Mouse (Mus musculus): ENCODE data around the gene Hoxc10.

Gene Hoxc10

DNA sequence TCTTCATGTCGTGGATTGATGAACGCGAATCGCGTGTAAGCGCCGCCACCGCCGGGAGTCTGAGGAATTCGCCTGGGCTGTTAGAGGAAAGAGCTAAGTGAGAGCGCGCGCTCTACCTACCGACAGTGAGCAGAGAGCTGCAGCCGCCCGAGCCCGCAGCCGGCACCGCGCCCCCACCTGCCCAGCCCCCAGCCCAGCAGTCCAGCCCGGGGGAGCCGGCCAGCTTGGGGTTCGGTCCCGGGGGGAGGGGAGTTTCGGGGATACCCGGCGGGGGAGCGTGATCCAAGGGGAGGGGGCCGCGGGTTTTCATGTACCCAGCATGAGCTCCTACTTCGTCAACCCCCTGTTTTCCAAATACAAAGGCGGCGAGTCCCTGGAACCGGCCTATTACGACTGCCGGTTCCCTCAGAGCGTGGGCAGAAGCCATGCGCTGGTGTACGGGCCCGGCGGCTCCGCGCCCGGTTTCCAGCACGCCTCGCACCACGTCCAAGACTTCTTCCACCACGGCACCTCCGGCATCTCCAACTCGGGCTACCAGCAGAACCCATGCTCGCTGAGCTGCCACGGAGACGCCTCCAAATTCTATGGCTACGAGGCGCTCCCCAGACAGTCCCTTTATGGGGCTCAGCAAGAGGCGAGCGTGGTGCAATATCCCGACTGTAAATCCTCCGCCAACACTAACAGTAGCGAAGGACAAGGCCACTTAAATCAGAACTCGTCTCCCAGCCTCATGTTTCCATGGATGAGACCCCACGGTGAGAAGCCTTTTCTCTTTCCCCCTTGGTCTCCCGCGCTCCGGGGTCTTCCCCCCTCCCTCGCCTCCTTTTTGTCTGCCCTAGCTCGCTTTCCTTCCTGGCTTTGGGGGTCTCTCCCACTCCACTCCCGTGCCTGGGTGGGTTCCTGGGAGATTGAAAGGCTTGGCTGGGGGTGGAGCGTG, 24.1 kb downstream of the Hoxc10 start, which contains the start of gene Hoxc8:
TSS of gene Hoxc8 (plus strand) at position 147 of the 937 bp plus-strand sequence.
- no peak for DNase-seq (ENCODE audit: low read depth)

DNA sequence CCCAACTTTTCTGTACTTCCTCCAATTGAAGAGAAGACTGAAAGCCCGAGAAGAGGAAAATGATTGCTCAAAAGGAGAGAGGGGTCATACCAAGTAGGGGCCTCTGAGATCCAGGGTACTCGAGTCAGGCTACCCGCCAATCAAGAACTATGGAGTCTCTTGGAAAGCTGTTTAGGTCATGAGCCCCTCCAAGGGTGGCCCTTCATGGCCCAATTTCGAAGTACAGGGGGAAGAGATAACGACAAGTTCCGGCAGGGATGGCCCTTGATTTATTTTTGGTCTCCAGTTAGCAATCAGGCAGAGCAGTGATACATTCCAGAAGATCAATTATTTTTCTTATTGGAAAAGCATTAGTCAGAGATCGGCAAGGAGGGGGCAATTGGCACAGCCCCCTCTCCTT, 25.2 kb downstream of the Hoxc10 start:
- DNase-seq (ENCODE audit: low read depth): no peak

DNA sequence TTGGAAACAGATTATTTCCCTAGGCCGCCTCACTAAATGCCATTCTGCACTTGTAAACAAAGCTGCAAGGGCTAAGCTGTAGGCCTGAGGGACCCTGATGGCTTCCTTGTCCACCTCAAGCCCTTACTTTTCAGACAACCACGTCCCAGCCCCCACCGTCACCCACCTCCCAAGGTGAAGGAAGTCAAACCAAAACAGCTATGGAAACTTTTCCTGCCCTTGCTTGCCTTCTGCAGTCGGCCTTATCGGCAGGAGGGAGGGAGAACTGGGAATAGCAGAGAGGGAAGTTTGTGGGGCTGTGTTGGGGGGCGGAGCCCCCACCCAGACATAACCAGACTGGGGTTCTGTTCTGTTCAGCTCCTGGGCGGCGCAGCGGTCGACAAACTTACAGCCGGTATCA, 25.6 kb downstream of the Hoxc10 start:
- no peak for DNase-seq (ENCODE audit: low read depth)

DNA sequence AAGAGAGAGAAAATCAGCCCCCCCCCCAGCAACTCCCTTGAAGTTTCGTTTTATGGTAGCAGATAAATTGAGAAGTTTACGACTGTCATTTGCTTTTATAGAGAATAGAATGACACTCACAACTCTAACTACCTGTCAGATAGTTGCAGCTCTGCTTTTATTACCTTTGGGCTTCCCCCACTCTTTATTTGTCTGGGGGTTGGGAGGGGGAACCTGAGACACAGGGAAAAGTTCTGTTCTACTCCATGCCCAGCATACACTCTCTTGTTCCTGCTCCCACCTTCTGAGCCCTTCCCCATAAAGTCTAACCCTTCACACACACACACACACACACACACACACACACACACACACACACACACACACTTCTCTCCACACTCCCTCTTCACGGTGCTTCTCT, 26.3 kb downstream of the Hoxc10 start:
- no peak for DNase-seq (ENCODE audit: low read depth)

DNA sequence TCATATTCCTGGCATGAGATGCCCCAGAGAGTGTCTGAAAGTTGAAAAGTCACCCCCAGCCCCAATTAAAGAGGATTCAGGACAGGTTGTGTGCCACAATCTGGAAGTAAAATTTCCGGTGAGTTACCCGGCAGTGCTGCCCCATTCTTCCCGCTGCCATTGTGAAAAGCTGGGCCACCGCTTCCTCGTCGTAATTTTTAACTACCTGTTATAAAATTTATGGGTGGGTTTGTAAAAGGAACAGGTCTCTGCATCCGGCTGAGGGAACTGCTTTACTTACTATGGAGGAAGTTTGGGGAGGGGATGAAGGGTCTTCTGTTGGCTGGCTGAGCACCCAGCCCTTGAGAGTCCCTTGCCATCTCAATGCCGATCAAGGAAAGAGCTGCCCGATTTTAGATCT, 30.0 kb downstream of the Hoxc10 start:
- no peak for DNase-seq (ENCODE audit: low read depth)

DNA sequence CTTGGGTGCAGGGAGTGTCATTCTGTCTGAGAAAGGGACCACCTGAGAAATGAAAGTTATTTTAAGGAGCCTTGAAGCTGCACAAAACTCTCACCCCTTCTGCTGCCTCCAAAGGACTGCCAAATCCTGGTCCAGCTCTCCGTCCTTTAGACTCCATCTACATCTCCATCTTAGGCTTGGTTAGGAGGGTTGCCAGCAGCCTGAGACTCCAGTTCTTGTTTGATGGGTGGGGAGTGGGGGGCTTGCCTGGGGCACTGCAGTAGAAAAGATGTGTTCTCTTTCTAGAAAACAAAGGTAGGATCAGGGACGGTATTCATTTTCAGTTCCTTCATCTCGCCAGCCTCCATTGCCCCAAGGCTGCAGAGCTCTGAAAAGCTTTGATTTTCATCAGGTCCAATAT, 30.8 kb downstream of the Hoxc10 start:
- DNase-seq (ENCODE audit: low read depth): no peak

DNA sequence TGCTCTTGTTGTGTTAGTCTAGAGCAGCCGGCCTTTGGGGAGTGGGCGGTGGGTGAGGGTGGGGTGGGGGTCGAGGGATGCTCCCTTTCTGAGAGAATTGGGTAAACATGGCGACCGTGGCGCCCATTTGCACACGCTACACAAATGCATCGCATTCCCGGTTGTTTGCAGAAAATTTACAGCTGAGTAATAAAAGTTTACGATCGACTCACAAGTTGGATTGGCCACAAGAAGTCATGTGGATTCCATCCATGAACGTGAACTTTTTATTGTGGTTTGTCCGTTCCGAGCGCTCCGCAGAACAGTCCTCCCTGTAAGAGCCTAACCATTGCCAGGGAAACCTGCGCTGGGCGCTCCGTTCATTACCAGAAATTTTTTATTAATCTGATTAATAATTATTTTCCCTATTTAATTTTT, 31.4 kb downstream of the Hoxc10 start, which contains the start of gene Hoxc6:
TSS of gene Hoxc6 (plus strand) at position 319 of the 417 bp plus-strand sequence.
- no peak for DNase-seq (ENCODE audit: low read depth)

DNA sequence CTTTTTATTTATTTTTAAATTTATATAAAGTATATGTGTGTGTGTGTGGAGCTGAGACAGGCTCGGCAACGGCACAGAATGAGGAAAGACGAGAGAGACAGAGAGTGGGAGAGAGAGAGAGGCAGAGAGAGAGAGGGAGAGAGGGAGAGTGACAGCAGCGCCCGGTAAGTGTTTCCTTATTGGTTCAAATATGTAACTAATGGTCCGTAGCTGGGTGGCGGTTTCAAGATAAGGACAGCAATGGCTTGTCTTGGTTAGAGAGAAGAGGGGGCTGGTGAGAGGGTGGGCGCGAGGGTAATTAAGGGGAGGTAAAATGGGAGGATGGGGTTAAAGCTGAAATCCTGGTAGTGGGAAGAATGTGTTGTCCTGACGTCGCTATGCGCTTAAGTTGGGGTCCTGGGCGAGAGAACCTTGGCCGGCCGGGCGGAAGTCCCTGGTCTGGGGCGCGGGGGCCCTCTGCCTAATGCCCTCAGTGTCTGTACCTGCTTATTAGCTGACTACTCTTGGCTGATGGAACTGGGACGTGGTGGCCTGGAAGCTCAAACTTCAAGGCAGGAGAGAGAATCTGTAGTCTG, 32.1 kb downstream of the Hoxc10 start:
- DNase-seq (ENCODE audit: low read depth): no peak

DNA sequence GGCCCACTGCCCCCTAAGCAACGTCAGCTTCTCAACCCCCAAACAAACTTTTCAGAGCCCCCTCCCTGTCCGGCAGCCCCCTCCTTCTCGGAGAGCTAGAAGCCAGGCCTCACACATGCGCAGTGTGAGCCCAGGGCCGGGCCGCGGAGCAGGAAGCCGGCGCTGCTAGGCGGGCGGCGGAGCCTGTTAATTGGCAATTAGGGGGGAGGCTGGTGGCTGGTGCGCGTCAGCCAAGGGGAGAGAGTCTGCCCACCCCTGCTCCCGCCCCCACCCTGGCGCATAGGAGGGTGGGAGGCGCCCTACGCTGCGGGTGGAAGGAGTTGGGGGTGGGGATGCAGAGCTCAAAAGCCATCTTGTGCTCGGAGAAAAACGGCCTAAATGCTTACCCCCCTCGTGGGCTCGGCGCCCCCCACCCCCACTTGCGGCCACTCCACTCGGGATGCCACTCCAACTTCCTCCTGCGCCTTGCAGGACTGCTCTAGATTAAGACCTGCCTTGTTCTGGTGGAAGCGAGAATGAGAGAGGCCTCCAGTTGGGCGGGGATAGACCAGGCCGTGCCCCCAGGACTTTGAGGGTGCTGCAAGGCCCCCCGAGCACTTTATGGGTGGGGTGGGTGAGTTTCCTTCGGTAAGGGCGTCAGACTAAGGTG, 32.7 kb downstream of the Hoxc10 start:
- DNase-seq (ENCODE audit: low read depth): no peak

DNA sequence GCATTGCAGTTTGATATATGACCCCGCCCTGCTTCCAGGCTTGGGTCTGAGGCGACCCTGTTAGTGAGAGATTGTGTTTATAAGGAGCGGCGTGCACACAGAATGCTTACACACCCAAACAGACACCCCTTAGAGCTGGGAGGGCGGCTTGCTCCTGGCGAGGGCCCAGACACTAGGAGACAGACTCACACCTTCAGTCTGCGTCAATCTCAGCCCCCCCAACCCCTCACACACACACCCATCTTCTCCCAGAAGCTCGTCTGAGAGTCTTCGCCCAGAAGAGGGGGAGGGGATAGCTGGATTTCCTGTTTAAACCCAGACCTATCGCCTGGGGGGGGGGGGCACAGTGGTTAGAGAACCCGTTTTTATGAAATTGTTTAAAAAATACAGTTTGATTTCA, 33.4 kb downstream of the Hoxc10 start:
- DNase-seq (ENCODE audit: low read depth): no peak

DNA sequence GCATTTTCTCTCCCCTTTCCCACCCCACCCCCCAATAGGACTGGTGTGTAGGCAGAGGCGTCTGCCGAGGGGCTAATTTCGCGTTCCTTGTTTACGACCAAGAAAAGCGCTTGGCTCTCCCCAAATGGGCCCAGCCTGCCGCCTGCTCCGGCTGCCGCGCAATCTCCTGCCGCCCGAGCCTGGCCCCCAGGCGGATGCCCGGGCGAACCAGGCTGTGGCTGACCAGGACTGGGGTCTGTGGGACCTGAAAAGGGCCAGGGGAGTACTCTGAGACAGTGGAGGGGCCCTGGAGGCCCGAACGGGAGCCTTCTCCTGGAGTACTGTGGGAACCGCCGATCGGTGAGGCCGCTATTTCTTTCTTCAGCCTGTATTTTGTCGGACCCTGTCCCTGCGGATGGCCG, 33.9 kb downstream of the Hoxc10 start:
- no peak for DNase-seq (ENCODE audit: low read depth)

DNA sequence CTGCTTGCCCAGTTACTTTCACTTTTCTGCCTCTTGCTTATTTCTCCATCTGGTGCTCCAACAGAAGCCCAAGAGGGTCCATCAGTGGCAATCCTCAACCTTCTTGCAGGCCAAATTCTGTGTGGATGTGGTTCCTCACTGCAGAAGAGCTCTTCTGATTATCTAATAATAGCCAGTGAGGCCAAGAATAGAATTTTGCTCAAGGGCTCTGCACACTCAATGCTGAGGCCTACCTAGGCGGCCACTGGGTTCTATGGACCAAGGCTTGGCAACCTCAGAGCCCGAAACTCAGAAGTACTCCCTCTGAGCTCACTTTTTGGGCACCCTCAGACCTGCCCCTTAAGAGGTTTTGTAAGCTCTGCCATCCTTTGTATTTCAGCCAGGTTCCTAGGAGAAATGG, 34.8 kb downstream of the Hoxc10 start:
- DNase-seq (ENCODE audit: low read depth): no peak

DNA sequence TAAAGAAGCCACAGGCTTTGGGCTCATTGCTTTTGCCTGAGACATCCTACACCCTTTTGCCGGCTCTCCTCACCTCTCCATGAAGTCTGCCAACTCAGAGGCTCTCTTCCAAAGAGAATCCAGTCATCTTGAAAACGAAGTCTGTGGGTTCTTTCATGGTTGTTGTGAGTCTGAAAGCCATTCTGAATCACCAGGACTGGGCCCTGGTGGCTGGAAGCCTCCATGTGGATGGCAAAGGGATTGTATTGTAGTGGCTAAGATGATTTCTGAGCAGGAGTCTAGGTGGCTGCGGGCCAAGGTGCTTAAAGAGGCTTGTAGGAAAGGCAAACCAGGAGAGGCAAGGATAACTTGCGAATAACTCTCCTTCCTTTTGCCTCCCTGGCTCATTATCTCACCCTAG, 35.6 kb downstream of the Hoxc10 start:
- DNase-seq (ENCODE audit: low read depth): no peak

DNA sequence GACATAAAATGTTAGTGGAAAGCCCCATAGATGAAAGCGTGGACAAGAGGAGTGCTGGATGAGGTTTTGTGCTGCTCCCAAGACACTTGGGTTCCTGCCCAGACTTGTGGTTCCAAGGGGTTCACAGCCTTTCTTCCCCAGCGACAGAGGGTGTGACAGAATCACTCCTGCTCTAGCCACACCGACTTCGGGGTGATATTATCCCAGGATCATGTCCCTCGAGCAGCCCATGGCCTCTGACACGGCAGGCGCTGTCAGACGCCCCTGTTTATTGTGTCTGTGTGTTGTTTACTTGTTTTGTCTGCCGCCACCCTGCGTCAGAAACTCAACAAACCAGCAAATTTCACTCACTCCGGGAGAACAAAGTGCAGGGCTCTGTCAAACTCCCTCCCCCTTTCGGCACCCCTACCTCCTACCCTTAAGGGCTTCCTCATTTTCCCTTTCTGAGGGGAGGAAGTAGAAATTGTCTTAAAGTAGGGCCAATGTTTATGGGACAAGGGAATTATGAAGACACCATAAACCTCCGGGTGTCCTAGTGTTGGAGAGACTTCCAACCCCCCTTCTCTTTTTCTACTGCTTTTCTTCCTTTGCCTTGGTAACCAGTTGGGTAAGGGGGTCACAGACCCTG, 36.3 kb downstream of the Hoxc10 start:
- no peak for DNase-seq (ENCODE audit: low read depth)

DNA sequence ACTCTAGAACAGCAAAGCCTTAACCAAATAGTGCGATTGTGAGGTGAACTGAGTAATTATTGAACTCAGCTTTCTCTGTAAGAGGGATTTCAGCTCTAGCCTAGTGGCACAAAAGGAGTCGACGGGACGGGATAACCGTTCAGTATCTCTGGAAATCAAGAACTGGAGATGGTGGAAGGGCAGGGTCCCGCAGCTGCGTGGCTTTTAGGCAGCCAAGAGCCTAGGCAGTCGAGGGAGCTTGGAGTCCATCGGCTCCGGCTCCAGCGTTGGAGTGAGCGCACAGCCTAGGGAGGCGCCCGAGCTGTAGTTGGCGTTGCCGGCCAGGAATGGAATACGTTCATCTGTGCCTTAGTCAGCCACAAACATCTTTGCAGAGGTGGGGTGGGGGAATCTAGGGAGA, 38.7 kb downstream of the Hoxc10 start:
- no peak for DNase-seq (ENCODE audit: low read depth)

DNA sequence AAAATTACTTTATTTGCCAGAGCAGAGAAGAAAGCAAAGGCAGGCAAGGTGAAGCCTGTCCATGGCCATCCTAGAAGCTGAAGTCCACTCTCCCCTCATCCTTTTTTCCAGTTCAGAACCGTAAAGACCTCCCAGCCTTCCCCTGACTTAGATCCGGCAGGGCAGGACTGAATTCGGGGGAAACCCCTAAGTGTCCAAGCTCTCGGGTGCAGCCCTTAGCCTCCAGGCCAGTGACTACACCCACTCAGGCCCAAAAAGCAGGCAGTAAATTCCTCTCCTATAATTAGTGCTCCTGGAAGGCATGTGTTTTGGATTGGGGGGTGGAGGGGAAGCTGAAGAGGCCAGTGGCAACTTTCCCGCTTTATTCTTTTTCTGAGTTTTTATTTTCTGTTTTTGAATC, 39.2 kb downstream of the Hoxc10 start:
- DNase-seq (ENCODE audit: low read depth): no peak

DNA sequence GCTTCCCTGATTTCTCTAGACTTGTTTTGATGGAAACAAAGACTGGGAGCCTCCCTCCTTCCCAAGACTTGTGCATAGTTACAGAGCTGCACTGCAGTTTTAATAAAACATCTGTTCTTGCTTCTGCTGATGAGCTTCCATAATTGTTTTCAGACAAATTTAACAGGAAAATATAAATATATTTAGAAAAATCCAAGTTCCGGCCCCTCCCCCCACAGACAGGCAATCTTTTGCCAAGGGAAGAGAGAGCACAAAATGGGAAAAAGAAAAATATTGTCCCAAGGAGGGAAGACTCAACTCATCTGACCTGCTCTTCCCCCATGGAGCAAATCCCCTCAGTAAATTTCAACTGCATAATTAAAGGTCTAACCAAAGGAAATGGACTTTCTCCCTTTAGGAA, 39.7 kb downstream of the Hoxc10 start:
- DNase-seq (ENCODE audit: low read depth): no peak

DNA sequence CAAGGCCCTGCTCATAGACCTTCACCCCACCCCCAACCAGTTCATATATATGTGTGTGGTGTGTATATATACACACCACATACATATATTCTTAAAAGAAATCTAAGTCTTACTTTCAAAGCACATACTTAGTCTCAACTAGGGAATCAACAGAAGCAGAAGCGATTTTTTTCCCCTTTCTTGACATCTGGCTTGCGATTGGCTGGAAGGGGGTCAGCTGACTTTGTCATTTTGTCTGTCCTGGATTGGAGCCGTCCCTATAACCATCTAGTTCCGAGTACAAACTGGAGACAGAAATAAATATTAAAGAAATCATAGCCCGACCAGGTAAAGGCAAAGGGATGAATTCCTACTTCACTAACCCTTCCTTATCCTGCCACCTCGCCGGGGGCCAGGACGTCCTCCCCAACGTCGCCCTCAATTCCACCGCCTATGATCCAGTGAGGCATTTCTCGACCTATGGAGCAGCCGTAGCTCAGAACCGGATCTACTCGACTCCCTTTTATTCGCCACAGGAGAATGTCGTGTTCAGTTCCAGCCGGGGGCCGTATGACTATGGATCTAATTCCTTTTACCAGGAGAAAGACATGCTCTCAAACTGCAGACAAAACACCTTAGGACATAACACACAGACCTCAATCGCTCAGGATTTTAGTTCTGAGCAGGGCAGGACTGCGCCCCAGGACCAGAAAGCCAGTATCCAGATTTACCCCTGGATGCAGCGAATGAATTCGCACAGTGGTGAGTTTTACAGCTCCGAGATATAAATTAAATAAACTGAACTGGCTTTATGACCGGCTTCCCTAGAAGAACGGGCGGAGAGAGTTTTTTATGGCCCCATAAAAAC, 42.9 kb downstream of the Hoxc10 start:
- no peak for DNase-seq (ENCODE audit: low read depth)

DNA sequence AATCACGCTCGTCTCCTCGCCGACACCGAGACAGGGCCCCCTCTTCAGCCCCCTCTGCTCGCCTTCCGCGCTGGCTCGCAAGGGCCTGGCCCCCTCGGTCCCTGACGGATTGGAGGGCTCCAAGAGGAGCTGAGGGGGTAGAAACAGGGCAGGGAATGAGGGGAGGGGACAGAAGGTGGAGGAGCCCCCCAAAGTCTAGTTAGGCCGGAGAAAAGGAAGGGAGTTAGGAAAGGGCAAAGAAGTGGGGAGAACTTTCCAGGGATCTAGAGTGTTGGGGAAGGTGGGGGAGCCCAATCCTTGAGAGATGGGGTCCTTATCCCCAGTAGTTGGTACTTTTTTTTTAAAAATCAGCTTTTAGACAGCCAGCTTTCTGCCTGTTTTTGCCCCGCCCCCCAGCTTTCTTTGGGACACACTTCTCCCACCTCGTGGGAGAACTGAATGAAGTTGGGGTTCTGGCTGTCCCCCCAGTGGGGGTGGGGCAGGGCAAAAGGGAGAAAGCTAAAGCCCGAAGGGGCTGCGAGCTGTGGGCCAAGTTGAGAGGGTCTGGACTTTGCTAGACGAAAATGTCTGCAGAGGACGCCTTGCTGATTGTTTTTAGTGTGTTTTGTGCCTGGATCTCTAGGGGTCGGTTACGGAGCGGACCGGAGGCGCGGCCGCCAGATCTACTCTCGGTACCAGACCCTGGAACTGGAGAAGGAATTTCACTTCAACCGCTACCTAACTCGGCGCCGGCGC, 43.7 kb downstream of the Hoxc10 start:
- no peak for DNase-seq (ENCODE audit: low read depth)

DNA sequence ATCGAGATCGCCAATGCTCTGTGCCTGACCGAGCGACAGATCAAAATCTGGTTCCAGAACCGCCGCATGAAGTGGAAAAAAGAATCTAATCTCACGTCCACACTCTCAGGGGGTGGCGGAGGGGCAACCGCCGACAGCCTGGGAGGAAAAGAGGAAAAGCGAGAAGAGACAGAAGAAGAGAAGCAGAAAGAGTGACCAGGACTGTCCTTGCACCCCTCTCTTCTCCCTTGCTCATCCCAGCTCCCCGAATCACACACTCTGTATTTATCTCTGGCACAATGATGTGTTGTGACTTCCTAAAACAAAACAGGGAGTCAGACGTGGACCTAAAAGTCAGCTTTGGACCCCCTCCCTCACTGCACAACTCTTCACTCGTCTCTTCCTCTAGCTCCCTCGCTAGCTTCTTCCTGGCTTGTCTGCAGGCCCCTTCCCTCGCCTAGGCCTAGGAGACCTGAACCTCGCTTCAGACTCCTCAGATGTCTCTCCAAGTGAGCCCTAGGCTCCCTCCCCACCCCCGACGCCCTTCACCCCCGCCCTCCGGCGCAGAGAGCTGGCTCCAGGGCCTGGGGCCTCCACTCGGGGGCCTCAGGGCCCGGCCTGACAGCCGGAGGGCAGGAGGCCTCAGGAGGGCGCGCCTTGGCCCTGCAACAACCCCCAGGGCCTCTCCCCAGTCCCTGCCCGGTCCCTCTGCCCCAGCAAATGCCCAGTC, 44.4 kb downstream of the Hoxc10 start:
- no peak for DNase-seq (ENCODE audit: low read depth)
